Mouse (Mus musculus) gastrocnemius, postnatal 14 days (tissue): ENCODE data around the gene Tmprss3. TPM values are rescaled to one million over a fixed set of nuclear protein-coding genes. Genes with fewer than 3 reads are reported as not detected.

Experiments
- DNase-seq: peaks from one replicate; pipeline ENCODE4 v3.0.0; 2021; ENCODE audit warnings: mixed read lengths
- intact Hi-C: fragments of 180-260 bp; cut with DNase I; formaldehyde crosslinking; loops from one replicate; pipeline ENCODE4 v1.15.1; 2025; ENCODE audit warnings: low total_unique reads
- total RNA-seq, 2 experiments: library from RNA; stranded (reverse); gene quantifications; 2 replicates each; pipeline ENCODE4 v1.2.3; 2021

Tmprss3 gene
- total RNA-seq, 2 experiments from 2014 or later, result not detected

GRCm38 (mm10) chr17:31145998-31146397 lies 52.8 kb downstream of the Tmprss3 start:
- DNase-seq, result no peak
- intact Hi-C loops, result no loop called here

DNA sequence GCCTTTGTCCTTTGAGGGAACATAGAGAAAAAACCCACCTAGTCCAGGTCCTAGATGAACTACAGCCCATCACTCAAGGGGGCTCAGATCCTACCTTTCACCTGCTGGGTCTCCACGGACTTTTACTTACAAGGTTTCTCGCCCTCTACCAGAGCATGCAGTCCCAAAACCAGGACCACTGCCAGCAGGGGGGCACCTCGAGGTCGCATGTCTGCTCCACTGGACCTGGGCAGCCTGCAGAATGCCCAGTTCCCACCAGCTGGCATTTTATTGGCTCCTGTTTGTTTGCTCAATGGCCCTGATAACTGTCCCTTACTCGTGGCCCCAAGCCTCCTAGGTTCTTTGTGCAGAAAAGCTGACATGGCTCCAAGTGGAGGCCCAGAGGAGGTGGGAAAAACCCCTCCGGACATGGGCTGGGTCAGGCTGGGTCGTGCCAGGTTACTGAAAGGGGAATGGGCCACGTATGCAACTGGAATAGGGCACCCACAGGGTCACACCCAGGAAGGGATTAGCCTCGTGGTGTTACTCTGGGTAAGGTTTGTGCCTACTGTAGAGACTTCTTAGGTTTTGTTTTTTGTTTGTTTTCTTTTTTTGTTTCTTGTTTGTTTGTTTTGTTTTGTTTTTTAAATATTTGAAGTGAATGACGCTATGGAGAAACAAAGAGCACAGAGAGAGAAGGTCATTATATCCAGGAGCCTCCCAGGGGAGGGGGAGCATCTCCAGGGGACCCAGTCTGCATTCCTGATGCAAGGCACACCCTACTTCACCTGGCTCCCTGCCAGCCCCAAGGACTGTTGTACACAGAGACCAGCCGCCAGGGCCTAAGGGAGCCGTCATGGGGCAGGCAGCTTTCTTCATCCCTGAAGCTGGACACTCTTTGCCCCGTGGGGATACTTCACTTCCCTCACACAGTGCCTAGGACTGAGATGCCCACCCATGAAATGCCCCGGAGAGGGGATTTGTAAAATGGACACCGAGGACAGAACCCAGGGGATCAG lies 54.4 kb downstream of the Tmprss3 start, which contains the start of gene Tff2:
Gene Tff2, minus strand, starts transcription at position 243 of the 998 bp plus-strand sequence.
- DNase-seq, result no peak

GRCm38 (mm10) chr17:31142116-31142515 lies 56.7 kb downstream of the Tmprss3 start:
- no peak for DNase-seq

More for the DNA sequence above, 54.4 kb downstream of the Tmprss3 start, which contains the start of gene Tff2:
- intact Hi-C loops, result loop anchor here (5.0 kb wide), 1 partner anchor 93 kb away; no protein-coding TSS in a partner anchor

GRCm38 (mm10) chr17:31138398-31138797 lies 60.4 kb downstream of the Tmprss3 start:
- peak; percentile 57 for DNase-seq
- intact Hi-C loops, result loop anchor here (2.0 kb wide), 1 partner anchor 48 kb away; no protein-coding TSS in a partner anchor

More at GRCm38 (mm10) chr17:31142116-31142515, 56.7 kb downstream of the Tmprss3 start:
- intact Hi-C loops, result loop anchor here (5.0 kb wide), 1 partner anchor 95 kb away; no protein-coding TSS in a partner anchor

DNA sequence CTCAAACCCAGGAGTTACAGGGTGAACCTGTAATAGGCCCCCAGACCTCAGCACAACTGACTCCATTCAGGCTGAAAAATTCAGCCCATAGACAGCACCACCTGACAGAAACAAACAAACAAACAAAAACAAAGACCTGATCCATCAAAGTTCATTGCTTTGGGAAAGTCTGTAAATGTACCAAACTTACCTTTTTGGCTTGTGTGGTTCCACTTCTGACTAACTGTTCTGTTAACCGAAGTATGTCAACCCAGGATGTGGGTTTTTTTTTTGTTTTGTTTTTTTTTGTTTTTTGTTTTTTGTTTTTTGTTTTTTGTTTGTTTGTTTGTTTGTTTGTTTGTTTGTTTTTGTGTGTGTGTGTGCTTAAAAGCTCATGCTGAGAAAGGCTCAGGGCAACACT lies 62.0 kb downstream of the Tmprss3 start:
- DNase-seq, result no peak
- intact Hi-C loops, result no loop called here

- no peak for DNase-seq
- intact Hi-C loops, result no loop called here
Observed at GRCm38 (mm10) chr17:31136291-31136690, 62.5 kb downstream of the Tmprss3 start.

DNA sequence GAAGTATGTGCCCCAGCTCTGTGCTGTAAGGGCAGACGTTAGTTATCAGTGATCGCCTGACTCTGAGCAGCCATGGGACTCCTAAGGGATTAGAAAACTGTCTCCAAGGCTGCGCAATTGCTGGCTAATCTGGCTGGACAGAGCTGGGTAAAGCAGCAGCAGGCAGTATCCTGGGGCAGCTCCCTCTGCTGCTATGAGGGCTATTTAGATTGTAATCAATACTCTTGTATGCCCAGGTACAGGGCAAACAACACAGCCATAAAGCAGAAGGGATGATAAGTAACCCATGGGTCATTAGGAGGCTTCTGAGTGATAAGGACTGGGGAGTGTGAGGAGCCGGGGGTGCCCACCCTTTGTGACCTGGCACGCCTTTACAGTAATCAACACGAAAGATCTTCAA lies 63.9 kb downstream of the Tmprss3 start:
- intact Hi-C loops, result no loop called here

DNA sequence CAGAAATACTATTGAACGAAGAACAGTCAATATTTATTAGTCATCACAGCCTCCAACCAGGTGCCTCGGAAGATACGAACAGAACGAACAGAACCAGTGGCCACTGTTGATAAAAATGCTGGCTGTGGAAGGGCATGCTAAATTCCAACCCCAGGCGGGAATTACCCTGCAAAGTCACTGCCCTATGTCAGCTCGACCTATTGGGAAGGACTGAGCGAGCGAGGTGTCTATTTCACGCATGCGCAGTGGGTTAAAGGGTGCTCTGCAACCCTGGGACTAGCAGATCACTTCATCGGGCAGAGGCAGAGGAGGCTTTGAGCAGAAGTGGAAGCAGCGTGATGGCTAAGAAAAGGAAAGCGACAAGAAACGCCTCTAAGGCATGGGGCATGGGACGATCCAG lies 65.0 kb downstream of the Tmprss3 start:
- intact Hi-C loops, result no loop called here
- no peak for DNase-seq

More for the DNA sequence above, 63.9 kb downstream of the Tmprss3 start:
- no peak for DNase-seq

- intact Hi-C loops, result no loop called here
- DNase-seq, result no peak
Observed at GRCm38 (mm10) chr17:31131269-31131821, 67.4 kb downstream of the Tmprss3 start.

- DNase-seq, result no peak
- intact Hi-C loops, result no loop called here
Observed at GRCm38 (mm10) chr17:31129452-31129851, 69.3 kb downstream of the Tmprss3 start, which contains the start of gene Tff3. Tff3 (minus strand) TSS chr17:31129646.

Other genes with a start within 250 kb of the Tmprss3 start
- under 1 TPM in 1 of 2 experiments, not detected in 1; 0.16 TPM for gene Umodl1, start 244.3 kb downstream of the Tmprss3 start, total RNA-seq
- 1 to 10 TPM; 4.9 to 6.6 TPM for gene Abcg1, start 141.3 kb downstream of the Tmprss3 start, total RNA-seq
- gene Tff3, start 69.3 kb downstream of the Tmprss3 start, total RNA-seq, result not detected
- not detected for gene Tff2, start 54.7 kb downstream of the Tmprss3 start, total RNA-seq
- not detected for gene Tff1, start 33.7 kb downstream of the Tmprss3 start, total RNA-seq
- gene Ubash3a, start 8.9 kb upstream of the Tmprss3 start, total RNA-seq, result not detected
- gene Rsph1, start 78.4 kb upstream of the Tmprss3 start, total RNA-seq, result 10 to 100 TPM; 10.0 to 12.5 TPM
- gene Slc37a1, start 87.8 kb upstream of the Tmprss3 start, total RNA-seq, result 1 to 10 TPM; 2.5 to 2.7 TPM
- 1 to 10 TPM; 4.5 to 6.5 TPM for gene Pde9a, start 187.2 kb upstream of the Tmprss3 start, total RNA-seq